ENCODE assay signal across 18 mouse cellular contexts in the genomic region with DNA sequence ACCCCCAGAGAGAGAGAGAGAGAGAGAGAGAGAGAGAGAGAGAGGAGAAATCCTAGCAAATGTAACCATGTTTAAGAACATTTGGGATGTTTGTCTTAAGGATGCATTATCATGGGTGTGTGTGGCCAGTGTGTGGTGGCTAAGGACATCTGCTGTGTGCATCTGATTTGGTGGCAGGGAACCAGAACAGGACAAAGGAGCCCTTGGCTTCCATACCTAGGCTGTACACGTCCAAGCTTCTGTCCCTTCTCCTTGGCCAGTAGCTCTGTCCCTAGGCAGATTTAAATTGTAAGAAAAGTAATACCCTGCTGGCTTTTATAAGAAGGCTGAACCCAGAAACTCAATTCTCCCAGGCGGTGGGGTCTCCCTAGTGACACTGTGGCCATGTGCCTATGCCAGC.
"Had no signal": no experiment of that assay in that cellular context is flagged by ENCODE, and none has a peak within 500 bp of the region (broad histone marks: within the 10 kb centered on the region; RNA-seq: fewer than 3 reads in every experiment).

No protein-coding gene starts in this region.

- H3K36me3 ChIP-seq: liver, embryonic 13.5 days; midbrain, embryonic 12.5 days; stomach, embryonic 15.5 days had no signal

- H3K4me3 ChIP-seq: left cerebral cortex, adult 2 months; liver, embryonic 13.5 days; midbrain, embryonic 12.5 days; myocyte; neural tube, embryonic 13.5 days; stomach, embryonic 15.5 days had no signal

- H3K27ac ChIP-seq: kidney, postnatal 0 days; left cerebral cortex, adult 2 months; liver, embryonic 13.5 days; midbrain, embryonic 12.5 days; neural tube, embryonic 13.5 days had no signal

- ATAC-seq: midbrain, embryonic 16.5 days had no signal

- H3K4me1 ChIP-seq: liver, embryonic 13.5 days; neural tube, embryonic 13.5 days had no signal

- H3K4me2 ChIP-seq: liver, embryonic 13.5 days; midbrain, embryonic 12.5 days; neural tube, embryonic 13.5 days; stomach, embryonic 15.5 days had no signal

- H3K27me3 ChIP-seq: liver, embryonic 13.5 days; midbrain, embryonic 12.5 days; neural tube, embryonic 13.5 days; stomach, embryonic 15.5 days had no signal

- DNase-seq: kidney, adult 2 months; kidney, postnatal 36 days; layer of hippocampus, postnatal 36 days; liver, embryonic 13.5 days; lung, adult 2 months; lung, postnatal 14 days; lung, postnatal 4 days; right cerebral cortex, postnatal 25 days; spleen, adult 18-20 months; thymus, adult 18-20 months; thymus, postnatal 36 days had no signal

- H3K9ac ChIP-seq: liver, embryonic 13.5 days; midbrain, embryonic 12.5 days; neural tube, embryonic 13.5 days; stomach, embryonic 15.5 days had no signal

- H3K9me3 ChIP-seq: liver, embryonic 13.5 days; midbrain, embryonic 12.5 days; neural tube, embryonic 13.5 days; stomach, embryonic 15.5 days had no signal
